Mouse (Mus musculus) cerebellum, adult 2 months (tissue): ENCODE results near the gene Btbd2. TPM values are rescaled to one million over a fixed set of nuclear protein-coding genes. Genes with fewer than 3 reads are reported as not detected.

Experiments
- DNase-seq, 2 experiments: peaks; one replicate each; pipeline ENCODE4 v3.0.0; 2021
- H3K27ac ChIP-seq: fragments of 200-500 bp; 2 replicates; pipeline ENCODE4 v1.5.1; 2012; ENCODE audit warnings: low read length, control low read depth, inconsistent platforms; ENCODE audit not compliant: insufficient read depth
- H3K27me3 ChIP-seq: fragments of 200-500 bp; 2 replicates; pipeline ENCODE4 v1.6.1; 2012; ENCODE audit warnings: inconsistent platforms, mild to moderate bottlenecking, low read length, moderate library complexity; ENCODE audit not compliant: control insufficient read depth, insufficient read depth
- H3K4me1 ChIP-seq: fragments of 200-500 bp; 2 replicates; pipeline ENCODE4 v1.6.1; 2011; ENCODE audit warnings: low read length; ENCODE audit not compliant: control insufficient read depth, insufficient read depth
- H3K4me3 ChIP-seq: fragments of 200-500 bp; replicated peaks from 2 replicates; pipeline ENCODE3; 2011; ENCODE audit warnings: mild to moderate bottlenecking, low read depth, low read length, control low read depth; ENCODE audit not compliant: insufficient read depth
- CTCF ChIP-seq: fragments of 200-500 bp; IDR thresholded peaks from 2 replicates; pipeline ENCODE4 v1.5.1; 2011; ENCODE audit warnings: low read depth, mild to moderate bottlenecking, control low read depth, low read length, moderate library complexity, borderline replicate concordance; ENCODE audit not compliant: insufficient read depth
- POLR2A ChIP-seq: fragments of 200-500 bp; IDR thresholded peaks from 2 replicates; pipeline ENCODE4 v1.6.1; 2011; ENCODE audit warnings: low read length, control low read depth, borderline replicate concordance; ENCODE audit not compliant: insufficient read depth
- WGBS: fragments of 180-500 bp; shearing (Covaris S2); methylation state at CpG from one replicate; pipeline ENCODE4 v1.1.7; 2018; 5-methylcytosine and 5-hydroxymethylcytosine counted together
- polyA plus RNA-seq: library from polyadenylated mRNA; depleted of rRNA; stranded (reverse); fragments of >200 nt; gene quantifications from 2 replicates; pipeline ENCODE4 v1.2.3, GENCODE M21; 2012; rRNA removed

Gene Btbd2
- 106 and 108 TPM in 2 replicates for polyA plus RNA-seq

- H3K27ac ChIP-seq: peak within 1 kb of the TSS; percentile 60
- DNase-seq: no peak
- TF ChIP-seq CTCF (no peak), POLR2A (no peak)
- 23% methylated on average over 15 of the region's 15 CpGs for WGBS
- H3K4me3 ChIP-seq: peak within 1 kb of the TSS; percentile 74
- peaks cover 18% of the 10 kb centered on the region for H3K4me1 ChIP-seq
- H3K27me3 ChIP-seq: no peaks in the 10 kb centered on the region
These were observed at the start of gene Btbd2 for GRCm38 (mm10) chr10:80656863-80657623. Gene Btbd2, minus strand, starts transcription at chr10:80657071.

GRCm38 (mm10) chr10:80705479-80705878 lies 48.6 kb upstream of the Btbd2 start:
- TF ChIP-seq CTCF: no peak
- no peak for TF ChIP-seq POLR2A
- no peak for DNase-seq
- H3K27me3 ChIP-seq: no peaks in the 10 kb centered on the region
- no peak overlapping the region for H3K27ac ChIP-seq
- peaks cover 25% of the 10 kb centered on the region for H3K4me1 ChIP-seq
- 36% methylated on average over 3 of the region's 3 CpGs for WGBS
- H3K4me3 ChIP-seq: no peak overlapping the region

- no peaks in the 10 kb centered on the region for H3K27me3 ChIP-seq
These were observed 48.2 kb upstream of the Btbd2 start for GRCm38 (mm10) chr10:80705033-80705432.

GRCm38 (mm10) chr10:80704418-80704817 lies 47.5 kb upstream of the Btbd2 start:
- no peak for TF ChIP-seq POLR2A
- no peak for TF ChIP-seq CTCF
- peak in 1 of 2 experiments; percentile 40 for DNase-seq

More at GRCm38 (mm10) chr10:80705033-80705432, 48.2 kb upstream of the Btbd2 start:
- no peak for DNase-seq
- WGBS: 52% methylated on average over 3 of the region's 3 CpGs
- no peak overlapping the region for H3K27ac ChIP-seq
- H3K4me3 ChIP-seq: no peak overlapping the region
- no peak for TF ChIP-seq CTCF
- TF ChIP-seq POLR2A: no peak
- peaks cover 25% of the 10 kb centered on the region for H3K4me1 ChIP-seq

GRCm38 (mm10) chr10:80703643-80704042 lies 46.8 kb upstream of the Btbd2 start:
- peak overlapping the region; percentile 32 for H3K27ac ChIP-seq
- DNase-seq: peak in 1 of 2 experiments; percentile 37
- WGBS: 71% methylated on average over 5 of the region's 5 CpGs
- no peak for TF ChIP-seq CTCF
- no peak for TF ChIP-seq POLR2A
- H3K27me3 ChIP-seq: no peaks in the 10 kb centered on the region
- peaks cover 25% of the 10 kb centered on the region for H3K4me1 ChIP-seq
- H3K4me3 ChIP-seq: peak overlapping the region; percentile 68

More at GRCm38 (mm10) chr10:80704418-80704817, 47.5 kb upstream of the Btbd2 start:
- Histone ChIP-seq H3K27ac (no peak overlapping the region), H3K4me3 (no peak overlapping the region), H3K4me1 (peaks cover 25% of the 10 kb centered on the region), H3K27me3 (no peaks in the 10 kb centered on the region)
- WGBS: 40% methylated on average over 5 of the region's 5 CpGs

GRCm38 (mm10) chr10:80702536-80703390 lies 45.9 kb upstream of the Btbd2 start:
- no peak for TF ChIP-seq CTCF
- TF ChIP-seq POLR2A: peak; percentile 62; the same call in 1 of the 2 replicates
- Histone ChIP-seq H3K4me3 (peak overlapping the region; percentile 68), H3K4me1 (peaks cover 28% of the 10 kb centered on the region), H3K27me3 (no peaks in the 10 kb centered on the region), H3K27ac (peak overlapping the region; percentile 32)
- peak; percentile 95 to 96 for DNase-seq
- under 1% methylated on average over 47 of the region's 47 CpGs for WGBS

GRCm38 (mm10) chr10:80701721-80702535 lies 45.1 kb upstream of the Btbd2 start, which contains the start of the genes Mob3a and Izumo4:
Gene Mob3a, minus strand, starts transcription at chr10:80701977.
Gene Izumo4, plus strand, starts transcription at chr10:80702184.
- no peak for TF ChIP-seq CTCF
- peak; percentile 58; the same call in 1 of the 2 replicates for TF ChIP-seq POLR2A
- WGBS: under 1% methylated on average over 59 of the region's 59 CpGs
- H3K27ac ChIP-seq: peak within 1 kb of the TSS; percentile 32
- H3K27me3 ChIP-seq: no peaks in the 10 kb centered on the region
- peaks cover 28% of the 10 kb centered on the region for H3K4me1 ChIP-seq
- peak within 1 kb of the TSS; percentile 68 for H3K4me3 ChIP-seq
- peak; percentile 99 to 100 for DNase-seq
